Mouse (Mus musculus) right cerebral cortex, adult 18-20 months (tissue): ENCODE data around the gene Yrdc.
A peak's percentile ranks its signal among the peaks of the same experiment; 100 is the strongest.

ENCODE experiments used
- DNase-seq: peaks from one replicate; pipeline ENCODE4 v3.0.0; 2022; ENCODE audit warnings: mixed read lengths

Yrdc gene

GRCm38 (mm10) chr4:124850261-124850913 lies at the start of gene Yrdc:
Gene Yrdc (plus strand): TSS chr4:124850679.
- peak; percentile 95 for DNase-seq

GRCm38 (mm10) chr4:124801552-124802308 lies 48.7 kb upstream of the Yrdc start, which contains the start of gene Mtf1:
Gene Mtf1 (plus strand): TSS chr4:124802104.
- DNase-seq: peak; percentile 84

GRCm38 (mm10) chr4:124802309-124803260 lies 47.9 kb upstream of the Yrdc start:
- peak; percentile 97 for DNase-seq

GRCm38 (mm10) chr4:124803406-124803805 lies 47.1 kb upstream of the Yrdc start:
- DNase-seq: no peak

GRCm38 (mm10) chr4:124808511-124808910 lies 42.0 kb upstream of the Yrdc start:
- DNase-seq: no peak

- no peak for DNase-seq
Measured at GRCm38 (mm10) chr4:124809136-124809883, 41.2 kb upstream of the Yrdc start.

- no peak for DNase-seq
Measured at GRCm38 (mm10) chr4:124810056-124810455, 40.4 kb upstream of the Yrdc start.

- DNase-seq: peak; percentile 75
Measured at GRCm38 (mm10) chr4:124811347-124811975, 39.0 kb upstream of the Yrdc start.

- no peak for DNase-seq
Measured at GRCm38 (mm10) chr4:124815901-124816300, 34.6 kb upstream of the Yrdc start.

- no peak for DNase-seq
Measured at GRCm38 (mm10) chr4:124817803-124818202, 32.7 kb upstream of the Yrdc start.

- DNase-seq: no peak
Measured at GRCm38 (mm10) chr4:124818832-124819231, 31.6 kb upstream of the Yrdc start.

- DNase-seq: no peak
Measured at GRCm38 (mm10) chr4:124824967-124825366, 25.5 kb upstream of the Yrdc start.

- no peak for DNase-seq
Measured at GRCm38 (mm10) chr4:124825371-124825965, 25.0 kb upstream of the Yrdc start.

GRCm38 (mm10) chr4:124829671-124830070 lies 20.8 kb upstream of the Yrdc start:
- no peak for DNase-seq

- DNase-seq: no peak
Measured at GRCm38 (mm10) chr4:124832796-124833195, 17.7 kb upstream of the Yrdc start.

GRCm38 (mm10) chr4:124838035-124838700 lies 12.3 kb upstream of the Yrdc start:
- DNase-seq: no peak

- no peak for DNase-seq
Measured at GRCm38 (mm10) chr4:124840998-124841397, 9.5 kb upstream of the Yrdc start.

GRCm38 (mm10) chr4:124843493-124843892 lies 7.0 kb upstream of the Yrdc start:
- DNase-seq: no peak

GRCm38 (mm10) chr4:124847573-124847972 lies 2.9 kb upstream of the Yrdc start:
- peak; percentile 79 for DNase-seq

GRCm38 (mm10) chr4:124849631-124850260 lies 733 bp upstream of the Yrdc start:
- peak; percentile 86 for DNase-seq
